Mouse (Mus musculus) liver, embryonic 14 days (tissue): Measurements from ENCODE around the gene Prelp. TPM values are rescaled to one million over a fixed set of nuclear protein-coding genes. Genes with fewer than 3 reads are reported as not detected.

ENCODE experiments used
- polyA plus RNA-seq: library from polyadenylated mRNA; depleted of rRNA; stranded (reverse); fragments of >200 nt; gene quantifications from 2 replicates; pipeline ENCODE4 v1.2.3, GENCODE M21; 2012; rRNA removed

Gene Prelp
- polyA plus RNA-seq: 1.3 and 1.5 TPM in 2 replicates

DNA sequence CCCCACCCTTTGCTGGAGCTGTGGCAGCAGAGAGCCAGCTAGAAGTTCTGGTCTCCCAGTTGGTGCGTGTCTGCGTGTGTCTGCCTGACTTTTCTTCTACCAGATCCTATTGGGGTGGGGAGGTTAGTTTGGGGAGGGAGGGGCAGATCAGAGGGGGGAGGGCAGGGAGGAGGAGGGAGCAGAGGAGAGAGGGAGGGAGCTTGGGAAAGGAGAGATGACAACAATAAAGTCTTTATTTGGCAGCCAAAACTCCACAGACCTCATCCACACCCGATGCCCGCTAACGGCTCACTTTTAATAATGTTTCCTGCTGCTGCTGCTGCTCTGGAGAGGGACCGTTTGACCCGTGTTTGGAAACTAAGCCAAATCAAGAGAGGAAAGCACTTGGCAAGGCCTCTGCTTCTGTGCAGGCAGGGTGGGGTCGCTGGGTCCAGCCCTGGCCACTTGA, at the start of gene Prelp:
Gene Prelp (minus strand): TSS at position 111 of the 448 bp plus-strand sequence.

DNA sequence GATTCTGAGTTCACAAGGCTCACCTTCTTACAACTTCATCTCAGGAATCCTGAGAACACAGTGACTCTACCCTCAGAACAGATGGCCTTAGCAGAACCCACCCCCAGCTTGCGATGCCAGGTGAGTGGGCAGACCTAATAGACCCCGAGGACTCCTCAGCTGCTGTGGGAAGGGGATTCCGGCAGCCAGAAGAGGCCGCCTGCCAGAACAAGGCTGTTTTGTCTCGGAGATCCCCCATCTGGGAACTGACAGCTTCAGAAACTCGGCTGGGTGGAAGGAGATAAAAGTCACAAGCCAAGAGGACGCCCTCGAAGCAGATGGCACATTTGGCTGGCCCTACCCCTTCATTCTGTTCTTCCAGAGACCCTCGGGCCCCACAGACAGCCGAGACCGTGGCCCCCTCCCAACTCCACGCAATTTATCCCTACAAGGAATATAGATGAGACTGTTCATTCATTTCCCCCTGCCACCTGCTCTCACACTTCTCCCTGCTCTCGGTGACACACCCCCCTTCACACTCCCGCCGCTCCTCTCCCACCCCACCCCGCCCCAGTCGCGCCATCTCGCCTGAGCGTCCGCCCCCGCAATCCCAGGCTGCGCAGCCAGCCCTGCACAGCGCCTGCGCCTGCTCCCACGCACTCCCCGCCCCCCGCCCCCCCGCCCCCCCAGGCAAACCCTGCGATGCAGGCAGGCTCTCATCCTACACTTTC, 13.1 kb downstream of the Prelp start, which contains the start of gene Optc:
Gene Optc (minus strand): TSS at position 51 of the 710 bp plus-strand sequence.

Other genes with a start within 250 kb of the Prelp start
- 0.76 and 1.2 TPM in 2 replicates for gene Lax1, start 231.3 kb downstream of the Prelp start, polyA plus RNA-seq
- 14.2 and 18.2 TPM in 2 replicates for gene Atp2b4, start 120.4 kb downstream of the Prelp start, polyA plus RNA-seq
- 0.15 and 0.19 TPM in 2 replicates for gene Optc, start 13.4 kb downstream of the Prelp start, polyA plus RNA-seq
- gene Fmod, start 115.8 kb upstream of the Prelp start, polyA plus RNA-seq: 0.88 and 1.4 TPM in 2 replicates
- 37.0 and 48.8 TPM in 2 replicates for gene Btg2, start 157.7 kb upstream of the Prelp start, polyA plus RNA-seq
- 0.07 and 0.12 TPM in 2 replicates for gene Chit1, start 189.8 kb upstream of the Prelp start, polyA plus RNA-seq